Mouse (Mus musculus) inflammation-experienced regulatory T-cells, adult 16 weeks (primary cell): ENCODE measurements around the gene Errfi1. TPM values are rescaled to one million over a fixed set of nuclear protein-coding genes. Genes with fewer than 3 reads are reported as not detected.

Experiments used
- polyA plus RNA-seq: library from polyadenylated mRNA; unstranded; fragments of 100-300 nt; shearing (Covaris generic); gene quantifications from one replicate; pipeline ENCODE4 v1.2.1, GENCODE M21; 2017

Gene Errfi1
- 2.8 TPM for polyA plus RNA-seq

DNA sequence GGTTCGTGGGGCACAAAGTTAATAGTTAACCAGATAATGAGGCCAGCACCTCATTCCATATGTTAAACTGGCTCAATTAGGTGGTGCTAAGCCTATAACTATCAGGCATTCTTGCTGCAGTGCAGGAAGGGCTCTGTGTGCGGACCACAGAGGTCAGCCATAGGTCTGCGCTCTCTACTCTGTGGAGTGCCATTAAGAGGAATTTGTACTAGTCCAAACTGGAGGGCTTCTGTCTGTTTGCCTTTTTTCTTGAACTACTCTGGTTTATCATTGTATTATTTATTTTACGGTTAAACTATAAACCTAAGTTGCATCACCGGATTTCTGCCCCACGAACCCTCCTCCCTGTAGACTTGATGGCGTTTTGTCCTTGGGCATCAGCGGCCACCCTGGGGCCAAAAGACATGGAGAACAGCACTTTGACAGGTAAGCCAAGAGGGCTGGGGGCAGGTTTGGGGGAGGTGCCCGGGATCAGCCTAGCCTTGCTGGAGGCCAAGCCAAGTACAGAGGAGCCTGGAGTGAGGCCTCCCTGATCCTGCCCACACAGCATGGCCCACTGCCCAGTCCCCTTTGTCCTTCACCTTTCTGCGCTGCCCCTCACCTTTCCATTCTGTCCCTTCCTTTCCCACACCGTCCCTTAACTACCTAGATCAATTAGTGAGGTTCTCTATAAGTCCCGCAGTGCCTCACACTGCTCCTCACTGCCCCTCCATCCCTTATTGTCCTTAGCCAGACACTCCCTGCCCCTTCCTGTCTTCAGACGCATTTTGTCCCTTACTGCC, at the start of gene Errfi1:
TSS of gene Errfi1 (plus strand) at position 240 of the 782 bp plus-strand sequence.

DNA sequence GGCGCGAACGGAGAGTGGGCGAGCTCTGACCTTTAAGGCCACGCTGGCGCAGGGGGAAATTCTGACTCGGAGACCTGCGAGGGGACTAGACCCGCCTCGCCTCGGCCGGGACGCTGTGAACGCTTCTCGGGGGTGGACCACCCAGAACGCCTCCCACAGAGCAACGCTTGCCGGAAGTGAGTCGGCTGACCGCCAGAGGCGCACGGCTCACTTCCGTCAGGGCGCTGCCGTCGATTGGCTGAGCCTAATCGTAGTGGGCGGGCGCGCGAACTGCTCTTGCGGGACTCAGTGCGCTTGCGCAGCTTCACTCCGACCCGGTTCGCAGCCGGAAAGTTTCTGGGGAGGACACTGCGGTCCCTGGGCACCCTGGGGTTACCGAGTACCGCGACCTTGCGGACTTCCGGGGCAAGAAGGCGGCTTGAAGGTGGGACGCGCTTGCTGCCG, 60.6 kb downstream of the Errfi1 start, which contains the start of the genes Park7 and Tnfrsf9:
TSS of gene Park7 (minus strand) at position 148 of the 444 bp plus-strand sequence.
TSS of gene Tnfrsf9 (plus strand) at position 273 of the 444 bp plus-strand sequence.

Other genes with a start within 250 kb of the Errfi1 start
- not detected for gene Slc45a1, start 201.7 kb upstream of the Errfi1 start, polyA plus RNA-seq
- 391 TPM for gene Park7, start 60.5 kb downstream of the Errfi1 start, polyA plus RNA-seq
- 317 TPM for gene Tnfrsf9, start 60.6 kb downstream of the Errfi1 start, polyA plus RNA-seq
- gene Uts2, start 143.2 kb downstream of the Errfi1 start, polyA plus RNA-seq, result not detected
- gene Per3, start 190.7 kb downstream of the Errfi1 start, polyA plus RNA-seq, result 1.6 TPM
- gene Vamp3, start 204.0 kb downstream of the Errfi1 start, polyA plus RNA-seq, result 60.3 TPM
- gene Gm13090, start 235.7 kb downstream of the Errfi1 start, polyA plus RNA-seq, result not detected